Mouse (Mus musculus): ENCODE measurements around the gene Inpp5b.
"Not testable (repeated sequence)": the region's sequence is repeated elsewhere in the genome, so short reads cannot be mapped to it uniquely, and the experiment has no call there.

Gene Inpp5b

GRCm38 (mm10) chr4:124741376-124742343 lies at the start of gene Inpp5b:
TSS of gene Inpp5b (plus strand) at chr4:124741850.
- peak; percentile 76 to 77 for DNase-seq

GRCm38 (mm10) chr4:124692416-124692861 lies 49.2 kb upstream of the Inpp5b start:
- DNase-seq, result no peak

- peak; percentile 83 for DNase-seq
Measured at GRCm38 (mm10) chr4:124693135-124693894, 48.3 kb upstream of the Inpp5b start, which contains the start of gene Utp11. TSS of gene Utp11 (minus strand) at chr4:124693600.

GRCm38 (mm10) chr4:124694572-124694971 lies 47.1 kb upstream of the Inpp5b start:
- DNase-seq, result no peak

- DNase-seq, result peak in 1 of 2 experiments; percentile 18
Measured at GRCm38 (mm10) chr4:124695786-124696516, 45.7 kb upstream of the Inpp5b start.

- DNase-seq, result no peak
Measured at GRCm38 (mm10) chr4:124699791-124700190, 41.9 kb upstream of the Inpp5b start.

- DNase-seq, result peak; percentile 63
Measured at GRCm38 (mm10) chr4:124700248-124700971, 41.2 kb upstream of the Inpp5b start, which contains the start of gene Fhl3. TSS of gene Fhl3 (plus strand) at chr4:124700701.

GRCm38 (mm10) chr4:124701052-124701845 lies 40.4 kb upstream of the Inpp5b start:
- peak; percentile 34 to 40 for DNase-seq

GRCm38 (mm10) chr4:124701916-124702315 lies 39.7 kb upstream of the Inpp5b start:
- no peak for DNase-seq

GRCm38 (mm10) chr4:124703406-124703805 lies 38.2 kb upstream of the Inpp5b start:
- DNase-seq, result no peak

GRCm38 (mm10) chr4:124703881-124704796 lies 37.5 kb upstream of the Inpp5b start:
- DNase-seq, result peak; percentile 44 to 51

- DNase-seq, result no peak
Measured at GRCm38 (mm10) chr4:124704797-124705474, 36.7 kb upstream of the Inpp5b start.

- no peak for DNase-seq
Measured at GRCm38 (mm10) chr4:124705661-124706269, 35.9 kb upstream of the Inpp5b start.

GRCm38 (mm10) chr4:124707381-124708199 lies 34.1 kb upstream of the Inpp5b start:
- DNase-seq, result not testable (repeated sequence)

GRCm38 (mm10) chr4:124708200-124708517 lies 33.5 kb upstream of the Inpp5b start:
- DNase-seq, result not testable (repeated sequence)

- DNase-seq, result peak; percentile 75 to 77
Measured at GRCm38 (mm10) chr4:124708518-124709477, 32.9 kb upstream of the Inpp5b start.

GRCm38 (mm10) chr4:124709961-124710446 lies 31.6 kb upstream of the Inpp5b start:
- DNase-seq, result peak; percentile 46 to 49
